Mouse (Mus musculus) layer of hippocampus, adult 9-11 months (tissue): ENCODE results near the gene Gm3252.
"Not testable (repeated sequence)": the region's sequence is repeated elsewhere in the genome, so short reads cannot be mapped to it uniquely, and the experiment has no call there.

Experiments
- DNase-seq: peaks from one replicate; pipeline ENCODE4 v3.0.0; 2022

The Gm3252 gene

GRCm38 (mm10) chr14:4726038-4726880 is at the start of gene Gm3252:
TSS of gene Gm3252 (plus strand) at chr14:4726775.
- not testable (repeated sequence) for DNase-seq

- DNase-seq: not testable (repeated sequence)
These were observed 17.6 kb upstream of the Gm3252 start, which contains the start of gene Gm7876 for GRCm38 (mm10) chr14:4708938-4709337. TSS of gene Gm7876 (plus strand) at chr14:4709238.

GRCm38 (mm10) chr14:4776037-4776436 is 49.5 kb downstream of the Gm3252 start, which contains the start of gene Gm9602:
TSS of gene Gm9602 (plus strand) at chr14:4776337.
- DNase-seq: not testable (repeated sequence)
